18 mouse cellular contexts compared by ENCODE assay signal in genomic region chr10:71332376-71332775, GRCm38 (mm10). TPM values are rescaled to one million over a fixed set of nuclear protein-coding genes. Genes with fewer than 3 reads are reported as not detected.
DNase-seq lines count a peak whose midpoint lies in the region; TF ChIP-seq lines count a peak whose summit lies in the region.
"Had no signal": no experiment of that assay in that cellular context is flagged by ENCODE, and none has a peak within 500 bp of the region (broad histone marks: within the 10 kb centered on the region; RNA-seq: fewer than 3 reads in every experiment).

No protein-coding gene starts in this region.

- intact Hi-C loops in heart, postnatal 10 days (cut with DNase I) = no loop called here

- 92% methylated on average over 4 of the region's 4 CpGs for WGBS in heart, embryonic 10.5 days
- WGBS in liver, adult 2 months = 77% methylated on average over 4 of the region's 4 CpGs

- DNase-seq in heart, embryonic 10.5 days (ENCODE audit: low spot score) = peak; percentile 59
- no peak for DNase-seq in heart, postnatal 10 days
- peak; percentile 63 for DNase-seq in liver, adult 2 months (ENCODE audit: extremely low read depth, low read depth, low spot score)
- no peak for DNase-seq in liver
- peak; percentile 30 for DNase-seq in brain, adult 2 months (ENCODE audit: low read depth, low spot score)
- DNase-seq in cerebellum, adult 9-10 months = no peak
- no peak for DNase-seq in thymus, postnatal 0 days (ENCODE audit: low spot score)
- DNase-seq: adrenal gland, postnatal 36 days; cerebellum, adult 11-12 months; kidney, postnatal 14 days; liver, embryonic 13.5 days; right cerebral cortex, postnatal 14 days had no signal

- H3K9ac ChIP-seq in liver, adult 2 months (ENCODE audit: low read depth, low read length) = no peak overlapping the region
- H3K9ac ChIP-seq: heart, embryonic 13.5 days; hindbrain, embryonic 14.5 days; liver, embryonic 13.5 days; stomach, embryonic 15.5 days had no signal

- H3K79me2 ChIP-seq in liver, adult 2 months (ENCODE audit: control insufficient read depth, insufficient read depth, low read length) = peaks cover 31% of the 10 kb centered on the region; the same call in 1 of the 2 replicates

- no peaks in the 10 kb centered on the region for H3K27me3 ChIP-seq in heart, embryonic 10.5 days (ENCODE audit: insufficient read depth, poor library complexity, severe bottlenecking)
- H3K27me3 ChIP-seq in liver, adult 2 months (ENCODE audit: control insufficient read depth, insufficient read depth, low read length) = no peaks in the 10 kb centered on the region
- H3K27me3 ChIP-seq in E14TG2a.4 (ENCODE audit: insufficient read depth, low read length) = no peaks in the 10 kb centered on the region
- H3K27me3 ChIP-seq: heart, embryonic 13.5 days; liver, embryonic 13.5 days; megakaryocyte, embryonic 14.5 days; stomach, embryonic 15.5 days had no signal

- no peak for TF ChIP-seq POLR2A in liver, adult 2 months (IDR thresholded peaks at IDR 0.05; ENCODE audit: extremely low read depth, insufficient read depth, low read length)

- no peak overlapping the region for H3K4me3 ChIP-seq in heart, embryonic 10.5 days
- no peak overlapping the region for H3K4me3 ChIP-seq in liver, adult 2 months (ENCODE audit: insufficient read depth, low read depth, low read length)
- no peak overlapping the region for H3K4me3 ChIP-seq in E14TG2a.4 (replicated peaks; ENCODE audit: low read length)
- H3K4me3 ChIP-seq: embryonic facial prominence, embryonic 10.5 days; heart, embryonic 13.5 days; liver, embryonic 13.5 days; megakaryocyte, embryonic 14.5 days; stomach, embryonic 15.5 days had no signal

- no peaks in the 10 kb centered on the region for H3K4me1 ChIP-seq in heart, embryonic 10.5 days
- H3K4me1 ChIP-seq in liver, adult 2 months (ENCODE audit: control insufficient read depth, insufficient read depth, low read length) = peaks cover 23% of the 10 kb centered on the region
- peaks cover 51% of the 10 kb centered on the region for H3K4me1 ChIP-seq in E14TG2a.4 (replicated peaks; ENCODE audit: low read depth, low read length)
- H3K4me1 ChIP-seq: embryonic facial prominence, embryonic 10.5 days; heart, embryonic 13.5 days; stomach, embryonic 15.5 days had no signal

- TF ChIP-seq CTCF in liver, adult 2 months (IDR thresholded peaks at IDR 0.05; ENCODE audit: low read depth, low read length) = peak; percentile 59
- peak; percentile 26; the same call in 1 of the 2 replicates for TF ChIP-seq CTCF in E14TG2a.4 (conservative IDR thresholded peaks at IDR 0.05; ENCODE audit: low read length)

- H3K9me3 ChIP-seq in heart, embryonic 10.5 days = no peaks in the 10 kb centered on the region
- no peaks in the 10 kb centered on the region for H3K9me3 ChIP-seq in E14TG2a.4 (ENCODE audit: low read length)
- H3K9me3 ChIP-seq: embryonic facial prominence, embryonic 10.5 days; heart, embryonic 13.5 days; liver, embryonic 13.5 days; megakaryocyte, embryonic 14.5 days; stomach, embryonic 15.5 days had no signal

- no peak overlapping the region for H3K27ac ChIP-seq in heart, embryonic 10.5 days
- H3K27ac ChIP-seq in liver, adult 2 months (replicated peaks; ENCODE audit: insufficient read depth, low read depth, low read length) = peak overlapping the region; percentile 18; the same call in 1 of the 2 replicates
- H3K27ac ChIP-seq: embryonic facial prominence, embryonic 10.5 days; heart, embryonic 13.5 days; hindbrain, embryonic 14.5 days; liver, embryonic 13.5 days; stomach, embryonic 15.5 days had no signal

- H3K36me3 ChIP-seq in heart, embryonic 10.5 days = peaks cover 60% of the 10 kb centered on the region
- peaks cover 40% of the 10 kb centered on the region for H3K36me3 ChIP-seq in liver, adult 2 months (ENCODE audit: control insufficient read depth, insufficient read depth, low read length)
- H3K36me3 ChIP-seq in E14TG2a.4 (ENCODE audit: insufficient read depth, low read length) = peaks cover 92% of the 10 kb centered on the region

RNA-seq across cellular contexts. Expression of gene Cisd1, which starts 12.4 kb away (rescaled TPM):
- polyA plus RNA-seq in heart, embryonic 10.5 days (2016; fragmentation: Nextera tagmentation; extraction: Ambion mirVana) = 127 and 162 TPM in 2 replicates
- 100 to 1,000 TPM; 236 to 244 TPM for total RNA-seq in heart, postnatal 10 days (2021)
- 159 and 205 TPM in 2 replicates for total RNA-seq in liver, adult 2 months (2014; rRNA removed)
- 209 and 211 TPM in 2 replicates for polyA plus RNA-seq in liver, adult 2 months (2012; rRNA removed)
- polyA plus RNA-seq in thymus, postnatal 0 days (2015; fragmentation: Nextera tagmentation; extraction: Ambion mirVana) = 143 and 149 TPM in 2 replicates

RNA-seq across cellular contexts. Expression of gene Ipmk, which starts 15.2 kb away (rescaled TPM):
- polyA plus RNA-seq in heart, embryonic 10.5 days (2016; fragmentation: Nextera tagmentation; extraction: Ambion mirVana) = 10.6 and 11.7 TPM in 2 replicates
- 10 to 100 TPM; 14.9 to 15.0 TPM for total RNA-seq in heart, postnatal 10 days (2021)
- 46.2 and 54.8 TPM in 2 replicates for total RNA-seq in liver, adult 2 months (2014; rRNA removed)
- 11.6 and 13.7 TPM in 2 replicates for polyA plus RNA-seq in liver, adult 2 months (2012; rRNA removed)
- 9.9 and 10.7 TPM in 2 replicates for polyA plus RNA-seq in thymus, postnatal 0 days (2015; fragmentation: Nextera tagmentation; extraction: Ambion mirVana)

RNA-seq across cellular contexts. Expression of gene Ube2d1, which starts 47.3 kb away (rescaled TPM):
- polyA plus RNA-seq in heart, embryonic 10.5 days (2016; fragmentation: Nextera tagmentation; extraction: Ambion mirVana) = 59.7 and 65.2 TPM in 2 replicates
- total RNA-seq in heart, postnatal 10 days (2021) = 10 to 100 TPM; 40.9 to 47.6 TPM
- total RNA-seq in liver, adult 2 months (2014; rRNA removed) = 5.3 and 6.2 TPM in 2 replicates
- 8.0 and 9.5 TPM in 2 replicates for polyA plus RNA-seq in liver, adult 2 months (2012; rRNA removed)
- polyA plus RNA-seq in thymus, postnatal 0 days (2015; fragmentation: Nextera tagmentation; extraction: Ambion mirVana) = 36.9 and 44.3 TPM in 2 replicates

Comparison
In these comparisons a context has a peak if more than half of its experiments do, and no peak if none do; other contexts are left out.
1. DNase-seq: peak in heart, embryonic 10.5 days (single experiment), liver, adult 2 months (single experiment) and brain, adult 2 months (single experiment); none in heart, postnatal 10 days (0 of 2), liver (single experiment), cerebellum, adult 9-10 months (single experiment) and thymus, postnatal 0 days (single experiment).